Mouse (Mus musculus): ENCODE data around the gene Sh3bp4.

Gene Sh3bp4

GRCm38 (mm10) chr1:89130429-89130828 is 60.2 kb downstream of the Sh3bp4 start:
- no peak for DNase-seq

GRCm38 (mm10) chr1:89131018-89131540 is 60.9 kb downstream of the Sh3bp4 start:
- no peak for DNase-seq

GRCm38 (mm10) chr1:89131707-89132106 is 61.5 kb downstream of the Sh3bp4 start:
- peak; percentile 81 to 85 for DNase-seq

DNA sequence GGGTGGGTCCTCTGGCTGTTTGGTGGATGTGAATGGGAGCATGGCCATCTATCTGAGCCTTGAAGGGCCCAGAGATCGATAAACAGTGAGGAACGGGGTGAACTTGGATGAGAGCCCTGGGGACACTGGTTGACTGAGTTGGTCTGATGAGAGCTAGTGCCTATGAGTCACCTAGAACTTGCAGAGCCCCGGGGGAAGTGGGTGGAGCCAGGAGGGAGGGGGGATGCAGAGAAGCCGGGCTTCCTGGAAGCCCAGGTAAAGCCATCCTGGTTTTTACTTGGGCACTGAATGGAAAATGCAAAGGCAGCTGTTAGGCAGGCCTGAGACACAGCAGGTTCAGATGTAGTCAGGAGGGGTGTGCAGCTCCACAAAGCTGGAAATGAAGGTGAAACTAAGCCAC is 63.1 kb downstream of the Sh3bp4 start:
- peak in 1 of 2 experiments; percentile 55 for DNase-seq

DNA sequence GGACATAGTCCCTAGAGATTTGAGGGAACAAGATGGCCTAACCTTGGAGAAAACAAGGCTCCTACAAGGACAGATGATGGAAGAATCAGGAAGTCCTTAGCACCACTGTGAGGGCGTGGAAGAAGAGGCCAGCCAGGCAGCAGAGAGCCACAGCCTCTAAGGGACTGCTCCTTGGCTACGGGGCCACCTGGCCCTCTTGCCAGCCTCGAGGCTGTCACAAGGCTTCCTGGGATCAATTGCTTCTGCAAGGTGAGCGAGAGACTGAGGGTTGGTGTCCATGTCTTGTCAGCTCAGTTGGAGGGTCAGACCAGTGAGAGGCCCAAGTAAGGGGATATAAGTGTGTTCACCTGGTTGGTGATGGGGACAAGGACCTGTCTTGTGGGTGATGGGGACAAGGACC is 63.5 kb downstream of the Sh3bp4 start:
- DNase-seq: no peak

DNA sequence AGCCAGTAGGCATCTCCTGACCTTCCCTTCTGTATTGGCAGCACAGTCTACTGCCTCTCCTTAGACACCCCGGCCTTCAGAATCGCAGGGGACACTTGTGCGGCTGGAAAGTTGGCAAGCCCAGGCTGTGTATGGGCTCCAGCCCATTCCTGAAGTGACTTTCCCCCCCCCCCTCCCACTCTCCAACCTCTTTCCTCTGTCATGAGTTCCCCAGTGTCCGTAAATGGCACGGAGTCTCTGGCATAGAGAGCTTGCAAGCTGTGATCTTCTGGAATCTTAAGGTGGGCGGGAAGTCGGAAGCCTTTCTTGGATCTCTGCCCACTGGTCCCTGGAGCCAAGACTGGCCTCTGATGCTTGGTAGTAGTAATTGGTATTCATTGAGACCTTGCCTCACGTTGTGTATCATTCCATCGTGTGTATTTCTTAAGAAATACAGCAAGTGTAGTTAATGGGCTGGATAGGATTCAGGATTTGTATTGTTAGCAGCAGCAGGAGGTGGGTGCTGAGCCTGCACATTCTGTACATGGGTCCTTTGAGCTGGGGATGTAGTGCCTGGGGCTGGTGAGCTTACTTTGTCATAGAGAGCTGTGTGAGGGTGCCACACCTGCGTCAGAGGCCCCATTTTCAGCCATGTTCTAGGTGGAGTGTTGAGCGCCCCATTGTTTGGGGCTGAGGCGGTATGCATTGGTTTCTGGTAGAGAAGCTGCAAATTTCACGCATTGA is 66.0 kb downstream of the Sh3bp4 start:
- DNase-seq: peak; percentile 56 to 67

- no peak for DNase-seq
Measured at GRCm38 (mm10) chr1:89137086-89137816, 67.0 kb downstream of the Sh3bp4 start.

DNA sequence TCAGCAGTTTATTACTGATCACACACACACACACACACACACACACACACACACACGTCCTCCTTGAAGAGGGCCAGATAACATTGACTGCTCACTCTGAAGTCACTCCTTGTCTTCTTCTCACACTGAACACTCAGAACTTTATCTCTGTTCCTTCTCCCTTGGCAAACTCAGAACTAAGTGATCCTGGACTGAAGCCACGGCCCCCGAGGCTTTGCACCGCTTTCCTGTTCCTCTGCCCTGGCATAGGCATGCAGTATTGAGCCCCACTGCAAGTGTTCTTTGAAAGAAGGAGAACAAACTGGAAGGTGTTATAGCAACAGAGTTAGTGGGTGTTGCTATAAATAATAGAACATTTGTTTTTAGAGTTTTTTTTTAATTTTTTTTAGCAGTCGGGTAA is 68.1 kb downstream of the Sh3bp4 start:
- DNase-seq: peak in 1 of 2 experiments; percentile 51

DNA sequence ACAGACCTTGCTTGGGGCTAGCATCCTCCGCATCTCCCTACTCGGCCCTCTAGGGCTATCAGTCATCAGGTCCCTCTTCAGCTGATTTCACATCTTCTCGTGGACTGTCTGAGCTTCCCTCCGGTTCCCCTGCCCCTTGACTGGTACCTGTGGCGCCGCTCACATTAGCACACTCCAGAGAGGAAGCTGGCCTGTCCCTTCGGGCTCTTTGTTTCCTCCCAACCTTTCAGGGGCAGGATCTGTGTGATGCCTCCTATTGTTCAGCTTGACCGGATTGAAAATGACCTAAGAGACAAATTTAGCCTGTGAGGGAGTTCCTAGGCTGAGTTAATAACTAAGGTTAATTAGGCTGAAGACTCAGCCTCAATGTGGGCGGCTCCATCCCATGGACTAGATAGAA is 69.9 kb downstream of the Sh3bp4 start:
- no peak for DNase-seq

- DNase-seq: no peak
Measured at GRCm38 (mm10) chr1:89151071-89151470, 80.9 kb downstream of the Sh3bp4 start.

- no peak for DNase-seq
Measured at GRCm38 (mm10) chr1:89152576-89152975, 82.4 kb downstream of the Sh3bp4 start.

- DNase-seq: no peak
Measured at GRCm38 (mm10) chr1:89153203-89153602, 83.0 kb downstream of the Sh3bp4 start.

- DNase-seq: no peak
Measured at GRCm38 (mm10) chr1:89163483-89163882, 93.3 kb downstream of the Sh3bp4 start.

DNA sequence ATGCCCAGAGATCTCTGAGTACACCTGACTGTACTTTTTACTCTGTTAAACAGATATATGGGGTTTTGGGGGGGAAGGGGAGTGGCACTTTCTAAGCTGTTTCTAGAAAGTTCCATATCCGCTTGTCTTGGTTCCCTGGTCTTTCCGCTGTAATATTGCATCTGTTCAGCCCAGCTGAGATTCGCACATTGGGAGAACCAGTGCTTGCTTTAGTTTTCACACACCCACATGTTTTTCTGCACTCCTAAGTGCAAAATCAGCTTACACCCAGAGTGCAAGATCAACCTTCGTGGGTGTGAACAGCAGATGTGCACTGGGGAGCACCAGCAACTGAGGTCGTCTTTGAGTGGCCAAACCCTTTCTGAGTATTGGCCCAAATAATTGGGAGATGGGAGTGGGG is 94.1 kb downstream of the Sh3bp4 start:
- no peak for DNase-seq

GRCm38 (mm10) chr1:89164685-89165084 is 94.5 kb downstream of the Sh3bp4 start:
- no peak for DNase-seq

DNA sequence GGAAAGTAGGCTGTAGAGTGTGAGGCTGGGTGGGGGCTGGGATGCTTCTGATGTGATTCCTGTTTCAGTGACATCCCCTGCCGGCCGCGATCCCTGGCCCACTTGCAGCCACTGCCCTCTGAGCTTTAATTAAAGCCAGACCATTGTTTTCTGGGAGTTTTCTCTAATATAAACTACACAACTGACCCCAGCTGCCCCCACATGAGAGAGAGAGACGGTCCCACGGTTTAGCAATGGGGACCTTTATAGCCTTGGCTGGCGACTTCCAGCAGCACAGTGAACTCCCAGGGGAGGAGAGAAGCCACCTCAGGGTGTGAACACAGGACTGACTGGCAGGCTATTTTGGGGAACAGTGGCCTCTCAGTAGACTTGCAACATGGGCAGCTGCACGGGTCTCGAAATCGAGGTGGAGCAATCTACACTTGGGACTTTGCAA is 96.6 kb downstream of the Sh3bp4 start:
- no peak for DNase-seq

- no peak for DNase-seq
Measured at GRCm38 (mm10) chr1:89171275-89171767, 101.1 kb downstream of the Sh3bp4 start.

GRCm38 (mm10) chr1:89174621-89175020 is 104.4 kb downstream of the Sh3bp4 start:
- DNase-seq: no peak

DNA sequence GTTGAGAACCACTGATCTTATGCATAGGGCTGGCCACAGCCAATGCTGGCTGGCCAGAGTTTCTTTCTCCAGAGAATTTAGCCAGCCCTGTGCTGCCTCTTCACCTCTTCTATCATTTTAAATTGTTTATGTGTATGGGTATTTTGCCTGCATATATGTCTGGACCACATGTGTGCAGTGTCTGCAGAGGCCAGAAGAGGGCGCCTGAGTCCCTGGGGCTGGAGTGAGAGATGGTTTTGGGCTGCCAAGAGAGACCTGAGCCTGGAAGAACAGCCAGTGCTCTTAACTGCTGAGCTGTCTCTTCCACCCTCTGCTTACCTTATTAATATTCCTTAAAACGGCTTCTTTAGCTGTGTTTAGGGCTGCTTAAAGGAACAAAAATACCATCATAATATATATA is 105.1 kb downstream of the Sh3bp4 start:
- peak in 1 of 2 experiments; percentile 37 for DNase-seq

GRCm38 (mm10) chr1:89183261-89183831 is 113.1 kb downstream of the Sh3bp4 start:
- DNase-seq: peak; percentile 69 to 83

GRCm38 (mm10) chr1:89184111-89184785 is 114.0 kb downstream of the Sh3bp4 start:
- no peak for DNase-seq

DNA sequence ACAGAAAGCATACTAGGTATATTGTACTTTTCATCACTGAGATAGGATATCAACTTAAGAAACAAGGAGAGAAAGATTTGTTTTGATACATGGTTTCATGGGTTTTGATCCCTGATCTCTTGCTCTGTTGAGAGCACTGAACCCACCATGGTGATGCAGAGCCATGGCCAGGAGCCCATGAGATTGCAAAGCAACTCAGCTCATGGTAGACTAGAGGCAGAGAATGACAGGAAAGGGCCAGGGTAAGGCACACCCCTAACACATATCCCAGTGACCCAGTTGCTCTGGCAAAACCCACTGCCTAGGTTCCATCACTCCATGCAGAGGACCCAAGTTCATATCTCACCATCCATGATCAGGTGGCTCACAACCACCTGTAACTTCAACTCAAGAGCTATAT is 114.6 kb downstream of the Sh3bp4 start:
- DNase-seq: no peak

- no peak for DNase-seq
Measured at GRCm38 (mm10) chr1:89187441-89187840, 117.2 kb downstream of the Sh3bp4 start.

Data from lung, adult 18-20 months (tissue).